Mouse (Mus musculus): Measurements from ENCODE around the gene Ankrd39. TPM values are rescaled to one million over a fixed set of nuclear protein-coding genes. Genes with fewer than 3 reads are reported as not detected.

Ankrd39 gene
- polyA plus RNA-seq, 1 experiment from 2014 or later: 26.3 TPM

DNA sequence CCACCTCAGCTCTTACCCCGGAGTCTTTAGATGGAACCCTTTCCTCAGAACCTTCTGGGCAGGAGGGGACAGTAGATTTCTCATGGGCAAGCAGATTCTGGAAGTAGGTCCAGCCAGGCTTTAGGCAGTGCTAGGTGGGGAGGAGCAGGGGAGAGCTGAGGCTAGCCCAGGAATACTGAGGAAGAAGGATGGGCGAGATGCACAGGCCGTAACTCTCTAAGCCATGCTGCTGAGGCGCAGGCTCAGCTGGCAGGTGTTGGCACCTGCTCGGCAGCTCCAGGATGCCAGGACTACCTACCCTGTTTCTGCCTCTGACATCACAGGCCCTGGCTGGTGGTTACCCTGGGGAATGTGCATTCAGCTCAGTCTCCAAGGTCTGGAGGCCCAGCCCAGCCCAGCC is 23.1 kb upstream of the Ankrd39 start:
- Histone ChIP-seq H3K4me2 (no peak overlapping the region), H3K27me3 (no peaks in the 10 kb centered on the region), H3K9me3 (replicated peaks) (no peaks in the 10 kb centered on the region), H3K4me1 (peaks cover 89% of the 10 kb centered on the region), H3K9ac (no peak overlapping the region), H3K27ac (peak overlapping the region; percentile 92; the same call in 1 of the 2 replicates), H3K36me3 (no peaks in the 10 kb centered on the region), H3K4me3 (replicated peaks) (no peak overlapping the region)
- no peak for ATAC-seq (replicated peaks; ENCODE audit: low FRiP score)
- WGBS: 82% methylated on average over 5 of the region's 5 CpGs

DNA sequence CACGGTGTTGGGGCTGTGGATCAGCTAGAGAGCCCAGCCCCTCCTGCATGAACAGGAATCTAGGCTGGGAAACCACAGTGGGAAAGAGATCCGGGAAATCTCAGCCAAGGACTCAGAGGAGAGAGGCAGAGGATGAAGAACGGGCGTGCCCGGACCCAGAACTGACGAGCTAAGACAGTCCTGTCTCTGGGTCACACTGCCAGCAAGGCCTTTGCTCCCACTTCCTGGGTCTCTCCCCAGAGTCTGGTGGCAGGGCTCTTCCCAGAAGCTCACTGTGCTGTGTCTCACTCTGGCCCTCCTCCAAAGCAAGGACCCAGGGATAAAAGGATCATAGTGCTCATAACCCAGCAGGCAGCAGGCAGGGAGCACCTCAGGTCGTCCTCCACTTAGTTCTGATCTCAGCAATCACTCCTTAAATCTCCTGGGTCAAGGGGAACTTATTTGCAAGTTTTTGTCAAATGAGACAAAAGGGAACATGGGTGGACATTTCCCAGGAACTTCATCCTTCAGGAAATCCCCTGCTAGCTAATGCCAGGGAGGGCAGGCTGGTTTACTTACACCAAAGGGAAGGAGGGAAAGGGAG is 22.5 kb upstream of the Ankrd39 start:
- peak overlapping the region; percentile 92 for H3K27ac ChIP-seq
- no peaks in the 10 kb centered on the region for H3K27me3 ChIP-seq
- H3K9me3 ChIP-seq (replicated peaks): no peaks in the 10 kb centered on the region
- H3K36me3 ChIP-seq: no peaks in the 10 kb centered on the region
- no peak overlapping the region for H3K4me3 ChIP-seq (replicated peaks)
- WGBS: 42% methylated on average over 7 of the region's 7 CpGs
- H3K4me1 ChIP-seq: peaks cover 86% of the 10 kb centered on the region
- 0 out of 2 replicates have a peak overlapping the region, but pooled peaks have one; percentile 14 for H3K9ac ChIP-seq
- ATAC-seq (replicated peaks; ENCODE audit: low FRiP score): no peak
- H3K4me2 ChIP-seq: no peak overlapping the region

DNA sequence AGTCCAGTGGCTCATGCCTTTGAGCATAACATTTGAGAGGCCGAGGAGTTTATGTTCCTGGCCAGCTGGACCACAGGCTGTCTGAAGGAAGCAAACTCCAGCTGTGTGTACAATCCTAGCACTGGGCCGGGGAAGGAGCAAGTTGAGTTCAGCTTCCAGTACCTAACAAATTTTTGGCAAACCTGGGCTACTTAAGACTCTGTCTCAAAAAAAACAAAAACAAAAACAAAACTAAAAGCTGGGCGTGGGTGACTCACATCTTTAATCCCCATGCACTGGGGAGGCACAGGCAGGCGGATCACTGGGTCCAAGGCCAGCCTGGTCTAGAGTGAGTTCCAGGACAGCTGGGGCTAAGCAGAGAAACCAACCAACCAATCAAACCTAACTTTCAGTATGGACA is 21.5 kb upstream of the Ankrd39 start:
- Histone ChIP-seq H3K4me1 (peaks cover 87% of the 10 kb centered on the region), H3K9ac (no peak overlapping the region), H3K4me2 (0 out of 2 replicates have a peak overlapping the region, but pooled peaks have one; percentile 22), H3K9me3 (replicated peaks) (no peaks in the 10 kb centered on the region), H3K36me3 (no peaks in the 10 kb centered on the region), H3K27ac (peak overlapping the region; percentile 92), H3K27me3 (no peaks in the 10 kb centered on the region), H3K4me3 (replicated peaks) (no peak overlapping the region)
- WGBS: 55% methylated on average over 4 of the region's 4 CpGs
- no peak for ATAC-seq (replicated peaks; ENCODE audit: low FRiP score)

DNA sequence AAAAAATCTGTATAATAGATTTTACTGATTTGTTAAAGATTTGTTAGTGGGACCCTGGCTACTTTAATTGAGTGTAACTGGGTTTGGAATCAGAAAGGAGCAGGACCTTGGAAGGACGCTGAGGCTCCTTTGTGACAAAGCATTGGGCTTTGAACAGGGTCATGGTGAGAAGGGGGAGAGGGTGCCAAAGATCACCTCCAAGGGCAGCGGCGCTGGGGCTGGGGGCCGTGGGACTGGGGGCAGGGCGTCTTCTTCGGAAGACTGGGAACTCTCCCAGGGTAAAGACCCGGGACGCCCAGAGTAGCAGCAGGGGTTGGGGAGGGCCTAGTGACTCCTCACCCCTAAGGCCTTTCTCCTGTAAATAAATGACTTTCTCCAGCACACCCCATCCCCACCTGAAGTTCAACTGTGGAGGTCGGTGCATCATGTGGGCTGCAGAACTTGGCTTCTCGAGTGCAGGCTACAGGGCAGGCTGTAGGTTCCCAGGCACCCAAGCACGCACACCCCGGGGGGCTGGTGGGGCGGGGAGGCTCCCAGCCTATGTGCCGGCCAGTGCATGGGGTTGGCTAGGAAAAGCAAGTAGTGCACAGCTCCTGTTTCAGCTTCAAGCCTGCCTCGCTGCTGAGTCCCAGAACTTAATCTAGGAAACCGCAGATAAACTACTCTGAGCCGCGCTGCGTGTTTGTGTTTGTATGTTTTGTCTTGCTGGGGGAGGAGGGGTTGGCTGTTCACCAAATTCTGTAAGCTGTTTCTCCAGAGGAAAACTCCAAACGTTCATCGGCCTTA is 20.8 kb upstream of the Ankrd39 start:
- H3K9ac ChIP-seq: no peak overlapping the region
- peak overlapping the region; percentile 92 for H3K27ac ChIP-seq
- H3K9me3 ChIP-seq (replicated peaks): no peaks in the 10 kb centered on the region
- peaks cover 87% of the 10 kb centered on the region for H3K4me1 ChIP-seq
- H3K4me3 ChIP-seq (replicated peaks): no peak overlapping the region
- ATAC-seq (replicated peaks; ENCODE audit: low FRiP score): peak; percentile 75
- H3K4me2 ChIP-seq: peak overlapping the region; percentile 22
- WGBS: 28% methylated on average over 21 of the region's 21 CpGs
- H3K27me3 ChIP-seq: no peaks in the 10 kb centered on the region
- no peaks in the 10 kb centered on the region for H3K36me3 ChIP-seq

DNA sequence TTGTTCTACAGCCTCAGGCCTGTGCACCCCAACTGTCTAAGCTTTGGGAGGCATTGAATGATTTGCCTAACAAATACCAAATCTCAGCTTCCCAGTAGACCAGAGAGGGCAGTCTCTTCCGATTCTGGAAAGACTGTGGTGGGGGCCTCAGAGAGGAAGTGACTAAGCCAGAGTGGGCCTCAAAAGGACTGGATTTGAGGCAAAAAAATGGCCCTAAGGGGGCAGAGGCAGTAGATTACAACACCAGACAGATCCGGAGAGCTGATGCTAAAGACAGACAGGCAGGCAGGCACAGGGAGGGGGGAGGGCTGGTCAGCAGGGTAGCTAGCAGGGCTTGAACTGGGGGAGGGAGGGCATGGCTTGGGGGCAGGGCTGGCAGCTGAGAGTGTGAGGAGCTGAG is 19.2 kb upstream of the Ankrd39 start:
- Histone ChIP-seq H3K9ac (no peak overlapping the region), H3K4me1 (peaks cover 87% of the 10 kb centered on the region), H3K4me3 (replicated peaks) (no peak overlapping the region), H3K36me3 (no peaks in the 10 kb centered on the region), H3K9me3 (replicated peaks) (no peaks in the 10 kb centered on the region), H3K27ac (peak overlapping the region; percentile 43; the same call in 1 of the 2 replicates), H3K27me3 (no peaks in the 10 kb centered on the region), H3K4me2 (no peak overlapping the region)
- 14% methylated on average over 2 of the region's 2 CpGs for WGBS
- ATAC-seq (replicated peaks; ENCODE audit: low FRiP score): no peak

- Histone ChIP-seq H3K27me3 (no peaks in the 10 kb centered on the region), H3K4me3 (replicated peaks) (no peak overlapping the region), H3K4me2 (no peak overlapping the region), H3K9ac (no peak overlapping the region), H3K36me3 (no peaks in the 10 kb centered on the region), H3K4me1 (peaks cover 86% of the 10 kb centered on the region), H3K27ac (0 out of 2 replicates have a peak overlapping the region, but pooled peaks have one; percentile 41), H3K9me3 (replicated peaks) (no peaks in the 10 kb centered on the region)
- ATAC-seq (replicated peaks; ENCODE audit: low FRiP score): no peak
- WGBS: 64% methylated on average over 6 of the region's 6 CpGs
These were observed 16.9 kb upstream of the Ankrd39 start for GRCm38 (mm10) chr1:36564101-36564500.

DNA sequence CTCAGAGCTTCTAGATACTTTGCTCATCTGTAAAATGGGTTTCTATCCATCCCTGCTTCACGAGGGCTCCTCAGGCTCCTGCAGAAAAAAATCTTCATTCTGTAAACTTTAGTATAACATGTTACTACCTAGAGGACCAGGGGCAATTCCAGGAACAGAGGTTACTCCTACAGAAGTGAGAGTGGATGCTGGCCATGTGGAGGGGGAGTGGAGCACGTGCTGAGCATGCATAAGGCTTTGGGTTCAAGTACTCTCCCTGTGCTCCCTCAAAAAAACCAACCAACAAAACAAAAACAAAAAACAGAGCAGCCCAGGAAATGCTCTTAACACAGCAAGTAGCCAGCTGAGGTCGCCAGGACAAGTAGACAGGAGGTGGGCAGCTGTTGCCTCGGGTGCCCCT is 16.4 kb upstream of the Ankrd39 start:
- Histone ChIP-seq H3K27ac (peak overlapping the region; percentile 100), H3K36me3 (no peaks in the 10 kb centered on the region), H3K9me3 (replicated peaks) (no peaks in the 10 kb centered on the region), H3K4me3 (replicated peaks) (no peak overlapping the region), H3K4me2 (no peak overlapping the region), H3K4me1 (peaks cover 86% of the 10 kb centered on the region), H3K27me3 (no peaks in the 10 kb centered on the region), H3K9ac (no peak overlapping the region)
- ATAC-seq (replicated peaks; ENCODE audit: low FRiP score): no peak
- 49% methylated on average over 4 of the region's 4 CpGs for WGBS

- Histone ChIP-seq H3K4me2 (no peak overlapping the region), H3K27ac (peak overlapping the region; percentile 100), H3K27me3 (no peaks in the 10 kb centered on the region), H3K4me1 (peaks cover 85% of the 10 kb centered on the region), H3K9me3 (replicated peaks) (no peaks in the 10 kb centered on the region), H3K36me3 (no peaks in the 10 kb centered on the region), H3K9ac (no peak overlapping the region), H3K4me3 (replicated peaks) (no peak overlapping the region)
- ATAC-seq (replicated peaks; ENCODE audit: low FRiP score): peak; percentile 20
- 42% methylated on average over 2 of the region's 2 CpGs for WGBS
These were observed 16.0 kb upstream of the Ankrd39 start for GRCm38 (mm10) chr1:36563197-36563596.

- Histone ChIP-seq H3K9ac (no peak overlapping the region), H3K4me1 (peaks cover 77% of the 10 kb centered on the region), H3K27ac (peak overlapping the region; percentile 100; the same call in 1 of the 2 replicates), H3K27me3 (no peaks in the 10 kb centered on the region), H3K4me2 (no peak overlapping the region), H3K4me3 (replicated peaks) (no peak overlapping the region), H3K9me3 (replicated peaks) (no peaks in the 10 kb centered on the region), H3K36me3 (no peaks in the 10 kb centered on the region)
- 56% methylated on average over 4 of the region's 4 CpGs for WGBS
- ATAC-seq (replicated peaks; ENCODE audit: low FRiP score): no peak
These were observed 15.1 kb upstream of the Ankrd39 start for GRCm38 (mm10) chr1:36562388-36562787.

GRCm38 (mm10) chr1:36560903-36561302 is 13.7 kb upstream of the Ankrd39 start:
- H3K27me3 ChIP-seq: no peaks in the 10 kb centered on the region
- peak overlapping the region; percentile 17; the same call in 1 of the 2 replicates for H3K4me2 ChIP-seq
- 24% methylated on average over 6 of the region's 6 CpGs for WGBS
- peak overlapping the region; percentile 100 for H3K27ac ChIP-seq
- no peaks in the 10 kb centered on the region for H3K9me3 ChIP-seq (replicated peaks)
- no peaks in the 10 kb centered on the region for H3K36me3 ChIP-seq
- peaks cover 69% of the 10 kb centered on the region for H3K4me1 ChIP-seq
- no peak overlapping the region for H3K4me3 ChIP-seq (replicated peaks)
- no peak for ATAC-seq (replicated peaks; ENCODE audit: low FRiP score)
- no peak overlapping the region for H3K9ac ChIP-seq

DNA sequence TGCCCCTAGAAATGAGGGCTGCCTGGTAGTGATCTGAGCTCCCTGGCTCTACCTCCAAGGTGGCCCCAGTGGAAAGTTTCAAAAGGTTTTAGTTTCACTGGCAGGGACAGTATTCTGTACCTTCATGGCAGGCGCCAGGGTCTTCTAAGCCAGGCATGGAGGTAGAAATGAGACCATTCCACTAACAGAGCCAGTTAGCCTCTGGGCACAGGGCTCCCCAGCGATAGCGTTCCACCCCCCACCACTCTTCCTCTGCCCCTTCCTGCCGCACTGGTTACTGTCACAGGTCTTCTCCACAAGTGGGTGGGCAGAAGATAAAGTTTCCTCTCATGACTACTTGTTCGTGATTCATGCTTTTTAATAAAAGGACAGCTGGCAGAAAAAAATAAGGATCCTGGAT is 12.6 kb upstream of the Ankrd39 start:
- H3K36me3 ChIP-seq: peaks cover 6% of the 10 kb centered on the region
- no peak overlapping the region for H3K9ac ChIP-seq
- no peaks in the 10 kb centered on the region for H3K27me3 ChIP-seq
- WGBS: 49% methylated on average over 5 of the region's 5 CpGs
- peak overlapping the region; percentile 85; the same call in 1 of the 2 replicates for H3K4me2 ChIP-seq
- ATAC-seq (replicated peaks; ENCODE audit: low FRiP score): no peak
- no peaks in the 10 kb centered on the region for H3K9me3 ChIP-seq (replicated peaks)
- peaks cover 76% of the 10 kb centered on the region for H3K4me1 ChIP-seq
- H3K27ac ChIP-seq: peak overlapping the region; percentile 100
- H3K4me3 ChIP-seq (replicated peaks): no peak overlapping the region

DNA sequence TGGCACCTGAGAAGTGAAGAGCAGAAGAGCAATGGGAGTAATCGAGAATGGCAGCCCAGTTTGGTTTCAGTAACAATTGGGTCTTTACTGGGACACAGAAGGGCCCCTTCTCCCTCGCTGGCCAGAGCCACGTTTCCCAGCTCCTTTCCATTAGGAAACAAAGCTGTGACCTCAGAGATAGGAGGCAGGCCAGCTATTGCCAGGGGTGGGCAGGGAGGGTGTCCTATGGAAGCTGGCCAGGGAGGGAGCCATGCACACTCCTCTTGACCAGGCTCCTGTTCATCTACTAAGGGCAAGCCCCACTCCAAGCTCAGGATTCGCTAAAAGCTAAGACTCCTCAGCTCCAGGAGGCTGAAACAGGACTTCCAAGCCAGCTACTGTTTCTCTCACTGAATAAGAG is 12.0 kb upstream of the Ankrd39 start:
- Histone ChIP-seq H3K4me3 (replicated peaks) (peak overlapping the region; percentile 91), H3K4me2 (peak overlapping the region; percentile 85), H3K9me3 (replicated peaks) (no peaks in the 10 kb centered on the region), H3K27me3 (no peaks in the 10 kb centered on the region), H3K27ac (peak overlapping the region; percentile 100), H3K36me3 (peaks cover 12% of the 10 kb centered on the region), H3K4me1 (peaks cover 77% of the 10 kb centered on the region), H3K9ac (peak overlapping the region; percentile 96)
- no peak for ATAC-seq (replicated peaks; ENCODE audit: low FRiP score)
- WGBS: 15% methylated on average over 4 of the region's 4 CpGs

Data from kidney, embryonic 15.5 days (tissue).